Mouse (Mus musculus) frontal cortex, adult (tissue): ENCODE results near the gene Nrip2.
"Not testable (repeated sequence)": the region's sequence is repeated elsewhere in the genome, so short reads cannot be mapped to it uniquely, and the experiment has no call there.

Source experiments
- ATAC-seq: cut with Nextera tagmentation; 2 replicates; pipeline ENCODE4 v1.9.2; 2017; ENCODE audit warnings: mild to moderate bottlenecking, moderate library complexity, mixed read lengths; ENCODE audit not compliant: low TSS enrichment

The Nrip2 gene

DNA sequence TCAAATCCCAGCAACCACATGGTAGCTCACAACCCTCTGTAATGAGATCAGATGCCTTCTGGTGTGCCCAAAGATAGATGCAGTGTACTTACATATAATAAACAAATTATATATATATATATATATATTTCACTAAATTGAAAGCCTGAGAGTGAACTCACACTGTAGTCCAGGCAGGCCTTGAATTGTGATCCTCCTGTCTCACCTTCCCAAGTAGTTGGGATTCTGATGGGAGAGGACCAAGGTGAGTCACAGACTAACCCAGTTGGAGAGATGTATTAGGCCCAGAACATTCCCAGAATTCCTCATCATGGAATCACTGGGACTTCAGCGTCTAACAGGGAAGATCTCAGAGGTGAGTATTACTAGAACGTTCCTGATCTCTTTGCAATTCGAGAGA is at the start of gene Nrip2:
Nrip2 (plus strand) TSS at position 301 of the 400 bp plus-strand sequence.
- no peak for ATAC-seq

DNA sequence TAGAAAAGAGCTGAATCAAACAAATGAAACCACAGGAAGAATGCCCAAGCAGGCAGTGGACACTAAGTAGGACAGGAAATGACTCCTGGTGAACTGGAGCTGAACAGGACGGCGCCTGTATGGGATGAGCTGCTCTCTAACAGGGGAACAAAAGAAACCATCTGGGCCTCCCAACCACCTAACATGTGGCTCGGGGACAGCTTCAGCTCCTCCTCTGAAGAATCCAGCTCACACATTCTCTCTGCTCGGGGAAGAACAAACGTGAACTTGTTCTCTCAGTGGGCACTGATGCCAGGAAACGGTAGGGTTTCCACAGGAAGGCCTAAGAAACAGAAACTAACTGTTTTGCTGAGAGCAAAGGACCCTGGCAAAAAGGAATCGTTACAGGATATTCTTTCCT is 49.4 kb upstream of the Nrip2 start:
- peak; percentile 41; the same call in 1 of the 2 replicates for ATAC-seq

- no peak for ATAC-seq
These were observed 45.0 kb upstream of the Nrip2 start for GRCm38 (mm10) chr6:128354140-128354539.

- peak; percentile 33 for ATAC-seq
These were observed 43.9 kb upstream of the Nrip2 start for GRCm38 (mm10) chr6:128355201-128355681.

GRCm38 (mm10) chr6:128355726-128356416 is 43.2 kb upstream of the Nrip2 start, which contains the start of gene Tulp3:
TSS of gene Tulp3 (minus strand) at chr6:128355851.
- peak; percentile 96 for ATAC-seq

GRCm38 (mm10) chr6:128358999-128359398 is 40.1 kb upstream of the Nrip2 start:
- no peak for ATAC-seq

GRCm38 (mm10) chr6:128361901-128362300 is 37.2 kb upstream of the Nrip2 start:
- no peak for ATAC-seq

GRCm38 (mm10) chr6:128362381-128363006 is 36.6 kb upstream of the Nrip2 start, which contains the start of the genes Rhno1 and Foxm1:
TSS of gene Rhno1 (minus strand) at chr6:128362911.
TSS of gene Foxm1 (plus strand) at chr6:128362967.
- peak; percentile 79 for ATAC-seq

GRCm38 (mm10) chr6:128363007-128363825 is 35.9 kb upstream of the Nrip2 start:
- no peak for ATAC-seq

DNA sequence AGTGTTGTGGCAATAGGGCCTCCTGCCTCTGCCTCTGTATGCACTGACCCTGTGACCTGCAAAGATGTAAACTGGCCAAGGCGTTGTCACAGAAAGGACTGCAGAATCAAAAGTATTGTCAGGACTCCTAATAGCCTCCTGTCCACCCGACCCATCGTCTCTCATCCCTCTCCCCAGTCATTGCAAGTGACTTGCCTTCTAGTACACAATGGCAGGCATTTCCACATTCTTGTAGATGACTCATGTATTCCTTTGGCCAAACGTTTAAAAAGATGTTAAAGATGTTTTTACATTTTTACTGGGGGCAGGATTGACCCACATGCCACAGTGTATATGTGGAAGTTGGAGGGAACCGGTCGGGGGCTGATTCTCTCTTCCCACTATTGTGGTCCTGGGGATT is 34.4 kb upstream of the Nrip2 start:
- no peak for ATAC-seq

DNA sequence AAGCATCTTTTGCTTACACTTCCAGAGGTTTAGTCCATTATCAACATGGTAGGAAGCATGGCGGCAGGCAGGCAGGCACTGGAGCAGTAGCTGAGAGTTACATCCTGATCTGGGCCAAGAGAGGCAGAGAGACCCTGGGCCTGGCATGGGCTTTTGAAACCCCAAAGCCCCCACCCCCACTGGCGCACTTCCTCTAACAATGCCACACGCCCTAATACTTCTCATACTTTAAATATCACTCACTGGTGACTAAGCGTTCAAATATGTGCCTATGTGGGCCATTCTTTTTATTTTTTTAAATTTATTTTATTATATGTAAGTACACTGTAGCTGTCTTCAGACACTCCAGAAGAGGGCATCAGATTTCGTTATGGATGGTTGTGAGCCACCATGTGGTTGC is 32.6 kb upstream of the Nrip2 start:
- ATAC-seq, result no peak

DNA sequence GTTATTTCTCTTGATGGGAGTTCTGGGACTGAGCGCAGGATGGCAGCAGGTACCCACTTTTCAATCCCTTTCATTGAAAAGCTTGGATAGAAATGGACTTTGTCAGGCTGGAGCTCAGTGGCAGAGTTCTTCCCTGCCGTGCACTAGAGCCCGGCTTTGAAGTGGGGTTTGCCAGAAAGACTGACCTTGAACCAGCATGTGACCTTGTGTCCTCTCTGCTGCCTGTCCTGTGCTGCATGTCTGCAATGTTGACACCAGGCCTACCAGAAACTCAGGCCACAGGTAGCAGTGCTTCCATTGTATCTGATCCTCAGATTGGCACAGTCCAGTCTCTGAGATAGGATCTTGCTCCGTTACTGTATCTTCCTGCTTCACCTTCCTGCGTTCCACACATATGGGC is 29.1 kb upstream of the Nrip2 start:
- ATAC-seq, result no peak

DNA sequence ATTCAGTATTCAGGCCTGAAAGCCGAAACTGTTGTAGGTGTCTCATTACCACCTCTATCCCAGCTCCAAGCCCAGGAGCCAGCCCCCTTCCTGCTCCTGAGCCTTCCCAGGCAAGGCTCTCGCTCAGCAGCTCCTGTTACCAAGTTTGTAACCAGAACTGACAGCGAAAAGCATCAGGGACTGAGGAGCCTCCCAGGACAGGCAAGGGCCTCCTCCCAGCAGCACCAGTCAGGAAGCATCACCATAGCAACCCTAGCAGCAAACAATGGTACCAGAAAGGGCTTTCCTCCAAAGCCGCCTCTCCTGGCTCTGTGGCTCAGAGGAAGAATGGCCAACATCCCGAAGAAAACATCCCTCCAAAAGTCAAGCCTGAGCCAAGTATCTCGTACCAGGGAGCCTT is 23.9 kb upstream of the Nrip2 start, which contains the start of the genes Tex52 and Gm44596:
Tex52 (plus strand) TSS at position 265 of the 400 bp plus-strand sequence.
Gm44596 (plus strand) TSS at position 312 of the 400 bp plus-strand sequence.
- peak; percentile 90 for ATAC-seq

DNA sequence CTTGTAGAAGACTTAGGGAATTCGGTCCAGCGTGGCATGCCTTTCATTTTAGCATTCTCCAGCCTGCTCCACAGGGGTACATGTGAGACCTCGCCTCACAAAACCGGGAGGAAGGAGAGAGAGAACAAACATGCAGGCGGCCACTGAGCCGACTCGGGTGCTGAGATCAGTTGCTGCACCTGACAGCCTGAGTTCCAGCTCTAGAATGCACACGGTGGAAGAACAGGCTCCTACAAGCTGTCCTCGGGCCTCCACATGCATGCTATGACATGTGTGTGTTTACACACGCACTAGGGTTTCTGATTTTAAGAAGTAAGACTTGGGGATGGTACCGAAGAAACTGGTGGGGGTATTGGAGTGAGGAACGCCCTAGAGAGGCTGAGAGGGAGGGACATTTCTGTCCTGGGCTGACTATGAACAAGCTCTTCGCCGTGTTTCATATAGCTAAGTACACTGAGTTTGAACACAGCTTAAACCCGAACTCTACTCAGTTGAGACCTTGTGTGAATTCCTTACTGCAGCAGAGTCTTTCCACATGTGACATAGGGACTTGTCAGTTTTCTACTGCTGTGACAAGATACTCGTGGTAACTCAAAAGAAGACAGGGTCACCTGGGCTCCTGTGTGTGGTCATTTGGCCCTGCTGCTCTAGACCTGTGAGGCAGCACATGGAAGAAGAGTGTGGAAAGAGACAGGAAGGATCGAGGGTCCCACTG is 22.6 kb upstream of the Nrip2 start:
- ATAC-seq, result no peak

DNA sequence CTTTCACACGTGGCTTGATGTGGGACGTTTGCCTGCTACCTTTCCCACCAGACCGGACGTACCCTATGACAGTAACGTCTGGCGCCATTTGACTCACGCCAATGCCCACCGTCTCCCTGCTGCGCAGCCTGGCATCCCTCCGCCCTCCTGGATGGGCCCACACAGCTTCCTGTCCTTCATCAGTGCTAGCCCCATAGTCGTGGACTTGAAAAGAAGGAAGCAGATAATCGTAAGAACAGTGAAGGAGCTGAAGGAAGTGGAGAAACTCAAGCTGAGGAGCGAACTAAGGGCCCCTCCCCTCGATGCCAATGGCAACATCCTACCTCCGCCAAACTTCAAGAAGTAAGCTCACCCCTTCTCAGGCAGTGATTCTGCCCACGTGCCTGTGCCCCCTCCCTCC is 19.5 kb upstream of the Nrip2 start:
- ATAC-seq, result no peak

DNA sequence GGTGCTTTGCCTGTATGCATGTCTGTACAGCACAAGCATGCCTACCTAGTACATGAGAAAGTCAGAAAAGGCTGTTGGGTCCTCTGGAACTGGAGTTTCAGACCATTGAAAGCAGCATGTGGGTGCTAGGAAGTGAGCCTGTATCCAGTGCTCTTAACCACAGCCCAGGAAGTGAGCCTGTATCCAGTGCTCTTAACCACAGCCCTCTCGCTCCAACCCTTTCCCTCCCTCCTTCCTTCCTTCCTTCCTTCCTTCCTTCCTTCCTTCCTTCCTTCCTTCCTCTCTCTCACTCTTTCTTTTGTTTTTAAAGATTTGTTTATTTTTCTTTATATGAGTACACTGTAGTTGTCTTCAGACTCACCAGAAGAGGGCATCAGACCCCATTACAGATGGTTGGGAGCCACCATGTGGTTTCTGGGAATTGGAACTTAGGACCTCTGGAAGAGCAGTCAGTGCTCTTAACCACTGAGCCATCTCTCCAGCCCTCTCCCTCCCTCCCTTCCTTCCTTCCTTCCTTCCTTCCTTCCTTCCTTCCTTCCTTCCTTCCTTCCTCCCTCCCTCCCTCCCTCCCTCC is 18.4 kb upstream of the Nrip2 start:
- ATAC-seq, result not testable (repeated sequence)

- no peak for ATAC-seq
These were observed 17.8 kb upstream of the Nrip2 start for GRCm38 (mm10) chr6:128381254-128381653.

GRCm38 (mm10) chr6:128383752-128384151 is 15.3 kb upstream of the Nrip2 start:
- no peak for ATAC-seq

GRCm38 (mm10) chr6:128385026-128385425 is 14.1 kb upstream of the Nrip2 start:
- ATAC-seq, result no peak

- no peak for ATAC-seq
These were observed 9.9 kb upstream of the Nrip2 start for GRCm38 (mm10) chr6:128389185-128389584.

DNA sequence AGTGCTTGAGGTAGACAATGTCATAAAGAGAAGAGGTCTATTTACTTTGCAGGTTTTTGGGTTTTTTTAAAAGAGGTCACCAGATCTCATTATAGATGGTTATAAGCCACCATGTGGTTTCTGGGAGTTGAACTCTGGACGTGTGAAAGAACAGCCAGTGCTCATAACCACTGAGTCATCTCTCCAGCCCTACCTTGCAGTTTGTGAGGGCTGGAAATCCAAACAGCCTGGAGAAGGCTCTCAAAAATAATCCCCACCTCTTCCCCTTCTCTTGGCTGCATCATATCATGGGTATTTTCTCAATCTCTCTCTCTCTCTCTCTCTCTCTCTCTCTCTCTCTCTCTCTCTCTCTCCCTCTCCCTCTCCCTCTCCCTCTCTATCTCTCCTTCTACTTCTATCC is 8.4 kb upstream of the Nrip2 start:
- ATAC-seq, result no peak
